Mouse (Mus musculus): ENCODE results near the gene Crb2.

- TF ChIP-seq CTCF (IDR thresholded peaks at IDR 0.05; ENCODE audit: control insufficient read depth, insufficient read depth, insufficient read length) (no peak), MAX (IDR thresholded peaks at IDR 0.05) (no peak)
Measured at GRCm38 (mm10) chr2:37777958-37778720, 2.1 kb downstream of the Crb2 start.

Data from C2C12 (cell line).